In the genomic region with DNA sequence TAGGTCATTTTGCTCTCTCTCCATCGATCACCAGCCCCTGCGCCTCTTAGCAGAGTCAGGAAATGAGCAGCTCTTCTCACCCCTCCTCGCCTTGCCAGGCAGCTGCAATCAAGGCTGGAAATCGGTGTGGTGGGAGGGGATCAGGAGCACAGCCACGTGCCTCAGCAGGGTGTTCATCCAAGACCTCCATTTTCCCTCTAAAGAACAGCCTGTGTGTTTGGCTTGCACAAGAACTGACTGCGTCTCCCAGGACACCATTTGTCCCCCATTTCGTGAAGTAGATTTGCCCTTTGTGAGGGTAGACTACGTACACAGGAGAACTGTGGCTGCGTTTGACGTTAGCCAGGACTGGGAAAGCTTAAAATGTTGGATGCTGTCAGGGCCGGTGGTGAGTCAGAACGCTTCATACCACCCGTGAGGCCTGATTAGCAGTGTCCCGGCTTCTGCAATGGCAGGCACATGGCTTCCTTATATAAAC, we compare ENCODE assay signal across 9 mouse cellular contexts. TPM values are rescaled to one million over a fixed set of nuclear protein-coding genes. Genes with fewer than 3 reads are reported as not detected.
A peak's percentile ranks its signal among the peaks of the same experiment; 100 is the strongest.
DNase-seq lines count a peak whose midpoint lies in the region; ATAC-seq and TF ChIP-seq lines count a peak whose summit lies in the region.
"Had no signal": no experiment of that assay in that cellular context is flagged by ENCODE, and none has a peak within 500 bp of the region (broad histone marks: within the 10 kb centered on the region; RNA-seq: fewer than 3 reads in every experiment).

No protein-coding gene starts in this region.

- no peak for TF ChIP-seq EP300 in liver, postnatal 0 days (IDR thresholded peaks at IDR 0.05; ENCODE audit: low read depth)

- WGBS in hindbrain, embryonic 11.5 days = 44% methylated on average over 14 of the region's 14 CpGs
- WGBS in liver, postnatal 0 days (ENCODE audit: insufficient replicate concordance) = 37% methylated on average over 14 of the region's 14 CpGs
- WGBS in neural tube, embryonic 14.5 days = 29% methylated on average over 14 of the region's 14 CpGs

- H3K27me3 ChIP-seq in hindbrain, embryonic 11.5 days (ENCODE audit: control insufficient read depth, insufficient read depth, low read length) = no peaks in the 10 kb centered on the region
- no peaks in the 10 kb centered on the region for H3K27me3 ChIP-seq in liver, postnatal 0 days (ENCODE audit: insufficient read depth, low read length)
- no peaks in the 10 kb centered on the region for H3K27me3 ChIP-seq in neural tube, embryonic 14.5 days (ENCODE audit: control insufficient read depth, insufficient read depth, low read length)
- H3K27me3 ChIP-seq: embryonic facial prominence, embryonic 12.5 days had no signal

- H3K9me3 ChIP-seq in hindbrain, embryonic 11.5 days (ENCODE audit: control insufficient read depth, low read length) = no peaks in the 10 kb centered on the region
- H3K9me3 ChIP-seq in liver, postnatal 0 days (ENCODE audit: low read length) = no peaks in the 10 kb centered on the region
- H3K9me3 ChIP-seq in neural tube, embryonic 14.5 days (ENCODE audit: control insufficient read depth, low read length) = no peaks in the 10 kb centered on the region
- H3K9me3 ChIP-seq: embryonic facial prominence, embryonic 12.5 days had no signal

- no peak overlapping the region for H3K4me2 ChIP-seq in hindbrain, embryonic 11.5 days (replicated peaks; ENCODE audit: low read depth, low read length)
- no peak overlapping the region for H3K4me2 ChIP-seq in liver, postnatal 0 days (ENCODE audit: low read depth, low read length)
- H3K4me2 ChIP-seq in neural tube, embryonic 14.5 days (ENCODE audit: low read depth, low read length) = no peak overlapping the region
- H3K4me2 ChIP-seq: embryonic facial prominence, embryonic 12.5 days had no signal

- no peak for ATAC-seq in hindbrain, embryonic 11.5 days (ENCODE audit: low FRiP score)
- peak; percentile 39; the same call in 1 of the 2 replicates for ATAC-seq in liver, postnatal 0 days
- ATAC-seq in neural tube, embryonic 14.5 days (ENCODE audit: low read depth) = peak; percentile 44; the same call in 1 of the 2 replicates

- H3K4me1 ChIP-seq in hindbrain, embryonic 11.5 days (replicated peaks; ENCODE audit: control insufficient read depth, insufficient read depth, low read length) = no peaks in the 10 kb centered on the region; the same call in none of the 2 replicates
- peaks cover 35% of the 10 kb centered on the region for H3K4me1 ChIP-seq in liver, postnatal 0 days (ENCODE audit: insufficient read depth)
- peaks cover 14% of the 10 kb centered on the region for H3K4me1 ChIP-seq in neural tube, embryonic 14.5 days (ENCODE audit: control insufficient read depth, insufficient read depth, low read length)

- no peak overlapping the region for H3K4me3 ChIP-seq in hindbrain, embryonic 11.5 days (ENCODE audit: low read depth, low read length)
- H3K4me3 ChIP-seq in liver, postnatal 0 days (ENCODE audit: low read depth, low read length) = no peak overlapping the region
- H3K4me3 ChIP-seq in neural tube, embryonic 14.5 days (ENCODE audit: low read depth, low read length) = no peak overlapping the region
- H3K4me3 ChIP-seq: embryonic facial prominence, embryonic 12.5 days had no signal

- H3K36me3 ChIP-seq in hindbrain, embryonic 11.5 days (ENCODE audit: control insufficient read depth, insufficient read depth, low read length) = no peaks in the 10 kb centered on the region
- H3K36me3 ChIP-seq in liver, postnatal 0 days (replicated peaks; ENCODE audit: insufficient read depth, low read length) = no peaks in the 10 kb centered on the region
- no peaks in the 10 kb centered on the region for H3K36me3 ChIP-seq in neural tube, embryonic 14.5 days (ENCODE audit: control insufficient read depth, insufficient read depth, low read length)
- H3K36me3 ChIP-seq: embryonic facial prominence, embryonic 12.5 days had no signal

- peak; percentile 33 to 38 for DNase-seq in cerebellum, adult 18-20 months
- DNase-seq in cerebellum, postnatal 4 days (ENCODE audit: low spot score in 2 of 2) = no peak
- peak; percentile 88 for DNase-seq in MN1 (ENCODE audit: low spot score)
- DNase-seq in fibroblast of lung, adult 2 months (ENCODE audit: low read depth) = peak; percentile 85
- no peak for DNase-seq in hindbrain, embryonic 11.5 days (ENCODE audit: low spot score)
- DNase-seq in liver, postnatal 0 days = no peak
- DNase-seq in kidney, adult 9 months = no peak

- no peak for TF ChIP-seq CTCF in liver, postnatal 0 days (IDR thresholded peaks at IDR 0.05; ENCODE audit: low read depth)

- H3K9ac ChIP-seq in hindbrain, embryonic 11.5 days (ENCODE audit: low read depth, low read length) = no peak overlapping the region
- no peak overlapping the region for H3K9ac ChIP-seq in liver, postnatal 0 days (replicated peaks)
- H3K9ac ChIP-seq in neural tube, embryonic 14.5 days (replicated peaks; ENCODE audit: low read depth, low read length) = no peak overlapping the region
- H3K9ac ChIP-seq: embryonic facial prominence, embryonic 12.5 days had no signal

- H3K27ac ChIP-seq in hindbrain, embryonic 11.5 days (ENCODE audit: low read depth, low read length) = peak overlapping the region; percentile 67; the same call in 1 of the 2 replicates
- no peak overlapping the region for H3K27ac ChIP-seq in liver, postnatal 0 days (ENCODE audit: low read depth)
- H3K27ac ChIP-seq in neural tube, embryonic 14.5 days (ENCODE audit: low read depth, low read length) = no peak overlapping the region; the same call in 1 of the 2 replicates
- H3K27ac ChIP-seq: embryonic facial prominence, embryonic 12.5 days had no signal

RNA-seq across cellular contexts. Expression of a gene that starts 6.2 kb away (rescaled TPM):
- polyA plus RNA-seq in hindbrain, embryonic 11.5 days (2014; fragmentation: Nextera tagmentation; extraction: Ambion mirVana) = 4.3 and 5.6 TPM in 2 replicates
- 3.6 and 3.7 TPM in 2 replicates for polyA plus RNA-seq in liver, postnatal 0 days (2015; fragmentation: Nextera tagmentation; extraction: Ambion mirVana)
- polyA plus RNA-seq in neural tube, embryonic 14.5 days (2014; fragmentation: Nextera tagmentation; extraction: Ambion mirVana) = 1.3 and 3.5 TPM in 2 replicates

Comparison
In these comparisons a context has a peak if more than half of its experiments do, and no peak if none do; other contexts are left out.
1. DNase-seq: peak in cerebellum, adult 18-20 months (2 of 2), MN1 (single experiment) and fibroblast of lung, adult 2 months (single experiment); none in cerebellum, postnatal 4 days (0 of 2), hindbrain, embryonic 11.5 days (single experiment), liver, postnatal 0 days (single experiment) and kidney, adult 9 months (single experiment).